Mouse (Mus musculus) forebrain, embryonic 16.5 days (tissue): Measurements from ENCODE around the gene Mvk. TPM values are rescaled to one million over a fixed set of nuclear protein-coding genes. Genes with fewer than 3 reads are reported as not detected.

Experiments used
- ATAC-seq: fragments of 200-750 bp; cut with Nextera tagmentation; 2 replicates; pipeline ENCODE4 v1.8.0; 2017; ENCODE audit warnings: mild to moderate bottlenecking, moderate library complexity
- H3K27ac ChIP-seq: fragments of 300-500 bp; sonication (generic); 2 replicates; pipeline ENCODE4 v1.5.1; 2014; ENCODE audit warnings: low read length, control low read depth
- H3K27me3 ChIP-seq: fragments of 300-500 bp; sonication (generic); replicated peaks from 2 replicates; pipeline ENCODE4 v1.6.1; 2014; ENCODE audit warnings: low read length; ENCODE audit not compliant: control insufficient read depth, insufficient read depth
- H3K36me3 ChIP-seq: fragments of 300-500 bp; sonication (generic); 2 replicates; pipeline ENCODE4 v1.6.1; 2014; ENCODE audit not compliant: control insufficient read depth, insufficient read depth
- H3K4me1 ChIP-seq: fragments of 300-500 bp; sonication (generic); replicated peaks from 2 replicates; pipeline ENCODE4 v1.6.1; 2014; ENCODE audit warnings: low read length; ENCODE audit not compliant: control insufficient read depth, insufficient read depth
- H3K4me2 ChIP-seq: fragments of 300-500 bp; sonication (generic); 2 replicates; pipeline ENCODE4 v1.6.1; 2014; ENCODE audit warnings: mild to moderate bottlenecking, low read length, control low read depth
- H3K4me3 ChIP-seq: fragments of 300-500 bp; sonication (generic); replicated peaks from 2 replicates; pipeline ENCODE4 v1.5.1; 2014; ENCODE audit warnings: mild to moderate bottlenecking, low read length, control low read depth
- H3K9ac ChIP-seq: fragments of 300-500 bp; sonication (generic); replicated peaks from 2 replicates; pipeline ENCODE4 v1.6.1; 2014; ENCODE audit warnings: low read depth, low read length, control low read depth
- H3K9me3 ChIP-seq: fragments of 300-500 bp; sonication (generic); 2 replicates; pipeline ENCODE4 v1.6.1; 2016; ENCODE audit warnings: low read length; ENCODE audit not compliant: control insufficient read depth
- WGBS: fragments of 180-500 bp; shearing (Covaris S2); extraction: QIAGEN DNeasy Blood & Tissue Kit; methylation state at CpG from one replicate; pipeline ENCODE4 v1.1.7; 2014; 5-methylcytosine and 5-hydroxymethylcytosine counted together
- polyA plus RNA-seq: library from polyadenylated mRNA; unstranded; fragments of >200 nt; fragmentation: Nextera tagmentation; extraction: Ambion mirVana; gene quantifications from 2 replicates; pipeline ENCODE4 v1.2.1, GENCODE M21; 2015

The Mvk gene
- polyA plus RNA-seq, 1 experiment from 2014 or later, result 48.1 TPM

- Histone ChIP-seq H3K4me3 (no peak overlapping the region), H3K27me3 (no peaks in the 10 kb centered on the region), H3K4me1 (no peaks in the 10 kb centered on the region), H3K36me3 (peaks cover 31% of the 10 kb centered on the region), H3K9ac (no peak overlapping the region), H3K9me3 (no peaks in the 10 kb centered on the region), H3K27ac (no peak overlapping the region), H3K4me2 (no peak overlapping the region)
- 89% methylated on average over 8 of the region's 8 CpGs for WGBS
- ATAC-seq, result no peak
Observed at GRCm38 (mm10) chr5:114416855-114417254, 27.2 kb upstream of the Mvk start.

GRCm38 (mm10) chr5:114418541-114418940 is 25.5 kb upstream of the Mvk start:
- Histone ChIP-seq H3K4me1 (peaks cover under 1% of the 10 kb centered on the region; the same call in 1 of the 2 replicates), H3K9ac (no peak overlapping the region), H3K27ac (no peak overlapping the region), H3K36me3 (peaks cover 23% of the 10 kb centered on the region), H3K4me2 (no peak overlapping the region), H3K9me3 (no peaks in the 10 kb centered on the region), H3K4me3 (no peak overlapping the region), H3K27me3 (no peaks in the 10 kb centered on the region)
- ATAC-seq, result no peak
- WGBS, result 83% methylated on average over 8 of the region's 8 CpGs

- no peak overlapping the region for H3K4me2 ChIP-seq
- ATAC-seq, result no peak
- no peak overlapping the region for H3K27ac ChIP-seq
- H3K9me3 ChIP-seq, result no peaks in the 10 kb centered on the region
- peaks cover 6% of the 10 kb centered on the region for H3K4me1 ChIP-seq
- peaks cover 21% of the 10 kb centered on the region; the same call in 1 of the 2 replicates for H3K36me3 ChIP-seq
- no peaks in the 10 kb centered on the region for H3K27me3 ChIP-seq
- H3K4me3 ChIP-seq, result no peak overlapping the region
- WGBS, result 82% methylated on average over 11 of the region's 11 CpGs
- H3K9ac ChIP-seq, result no peak overlapping the region
Observed at GRCm38 (mm10) chr5:114421561-114422298, 22.3 kb upstream of the Mvk start.

- no peak for ATAC-seq
- Histone ChIP-seq H3K9me3 (no peaks in the 10 kb centered on the region), H3K36me3 (peaks cover 21% of the 10 kb centered on the region; the same call in 1 of the 2 replicates), H3K4me2 (no peak overlapping the region), H3K9ac (no peak overlapping the region), H3K27ac (no peak overlapping the region), H3K4me3 (no peak overlapping the region), H3K4me1 (peaks cover 11% of the 10 kb centered on the region), H3K27me3 (no peaks in the 10 kb centered on the region)
- WGBS, result 53% methylated on average over 5 of the region's 5 CpGs
Observed at GRCm38 (mm10) chr5:114422591-114422990, 21.5 kb upstream of the Mvk start.

- ATAC-seq, result no peak
- Histone ChIP-seq H3K4me3 (no peak overlapping the region), H3K4me2 (no peak overlapping the region), H3K9me3 (no peaks in the 10 kb centered on the region), H3K9ac (no peak overlapping the region), H3K36me3 (peaks cover 16% of the 10 kb centered on the region; the same call in 1 of the 2 replicates), H3K27ac (no peak overlapping the region), H3K27me3 (no peaks in the 10 kb centered on the region), H3K4me1 (peaks cover 11% of the 10 kb centered on the region)
- 42% methylated on average over 5 of the region's 5 CpGs for WGBS
Observed at GRCm38 (mm10) chr5:114423961-114424360, 20.1 kb upstream of the Mvk start.

GRCm38 (mm10) chr5:114426732-114427131 is 17.3 kb upstream of the Mvk start:
- no peak overlapping the region for H3K4me3 ChIP-seq
- no peak for ATAC-seq
- H3K9ac ChIP-seq, result no peak overlapping the region
- H3K27ac ChIP-seq, result no peak overlapping the region
- H3K36me3 ChIP-seq, result no peaks in the 10 kb centered on the region
- H3K9me3 ChIP-seq, result no peaks in the 10 kb centered on the region
- WGBS, result 53% methylated on average over 6 of the region's 6 CpGs
- peaks cover 11% of the 10 kb centered on the region for H3K4me1 ChIP-seq
- no peak overlapping the region for H3K4me2 ChIP-seq
- no peaks in the 10 kb centered on the region for H3K27me3 ChIP-seq

GRCm38 (mm10) chr5:114428621-114429020 is 15.4 kb upstream of the Mvk start:
- no peaks in the 10 kb centered on the region for H3K9me3 ChIP-seq
- WGBS, result 82% methylated on average over 18 of the region's 18 CpGs
- H3K4me1 ChIP-seq, result peaks cover 10% of the 10 kb centered on the region
- H3K27me3 ChIP-seq, result no peaks in the 10 kb centered on the region
- H3K36me3 ChIP-seq, result no peaks in the 10 kb centered on the region
- H3K4me3 ChIP-seq, result no peak overlapping the region
- H3K27ac ChIP-seq, result no peak overlapping the region
- ATAC-seq, result no peak
- no peak overlapping the region for H3K9ac ChIP-seq
- no peak overlapping the region for H3K4me2 ChIP-seq

GRCm38 (mm10) chr5:114429781-114430180 is 14.3 kb upstream of the Mvk start:
- H3K27me3 ChIP-seq, result no peaks in the 10 kb centered on the region
- H3K9me3 ChIP-seq, result no peaks in the 10 kb centered on the region
- no peak overlapping the region for H3K9ac ChIP-seq
- ATAC-seq, result no peak
- H3K27ac ChIP-seq, result no peak overlapping the region
- no peak overlapping the region for H3K4me3 ChIP-seq
- no peak overlapping the region for H3K4me2 ChIP-seq
- H3K4me1 ChIP-seq, result peaks cover 5% of the 10 kb centered on the region; the same call in 1 of the 2 replicates
- H3K36me3 ChIP-seq, result no peaks in the 10 kb centered on the region
- WGBS, result 84% methylated on average over 7 of the region's 7 CpGs

- Histone ChIP-seq H3K27ac (no peak overlapping the region), H3K4me1 (no peaks in the 10 kb centered on the region), H3K4me2 (no peak overlapping the region), H3K9me3 (no peaks in the 10 kb centered on the region), H3K9ac (no peak overlapping the region), H3K27me3 (no peaks in the 10 kb centered on the region), H3K4me3 (no peak overlapping the region), H3K36me3 (no peaks in the 10 kb centered on the region)
- 83% methylated on average over 8 of the region's 8 CpGs for WGBS
- ATAC-seq, result no peak
Observed at GRCm38 (mm10) chr5:114434359-114434758, 9.7 kb upstream of the Mvk start.
